Mouse (Mus musculus) ES-E14 (cell line): ENCODE results near the gene Glipr1l1. TPM values are rescaled to one million over a fixed set of nuclear protein-coding genes. Genes with fewer than 3 reads are reported as not detected.
"Not testable (repeated sequence)": the region's sequence is repeated elsewhere in the genome, so short reads cannot be mapped to it uniquely, and the experiment has no call there.

Source experiments
- DNase-seq: peaks from one replicate; pipeline ENCODE4 v3.0.0-alpha.2; 2013; ENCODE audit warnings: low read depth, low spot score
- H3K27ac ChIP-seq: 2 replicates; pipeline ENCODE4 v1.5.1; 2012; ENCODE audit warnings: low read depth, mild to moderate bottlenecking, low read length, moderate library complexity, mixed read lengths; ENCODE audit not compliant: poor library complexity, insufficient read depth, severe bottlenecking
- H3K36me3 ChIP-seq: 2 replicates; pipeline ENCODE4 v1.6.1; 2012; ENCODE audit warnings: mild to moderate bottlenecking, low read length, moderate library complexity, mixed read lengths; ENCODE audit not compliant: control insufficient read depth, poor library complexity, insufficient read depth, severe bottlenecking
- H3K4me1 ChIP-seq, 2 experiments: fragments of 150-350 bp in 1 of 2; sonication (generic) in 1 of 2; 2 replicates each; pipeline ENCODE4 v1.6.1; 2012; ENCODE audit warnings: low read length in 2 of 2, mild to moderate bottlenecking in 1 of 2, mixed read lengths in 1 of 2; ENCODE audit not compliant: control insufficient read depth in 2 of 2, insufficient read depth in 2 of 2, poor library complexity in 1 of 2
- H3K4me3 ChIP-seq, 2 experiments: fragments of 150-350 bp in 1 of 2; sonication (generic) in 1 of 2; 2 replicates each; pipeline ENCODE4 v1.5.1; 2012; ENCODE audit warnings: low read length in 2 of 2, low read depth in 1 of 2, mild to moderate bottlenecking in 1 of 2, mixed read lengths in 1 of 2; ENCODE audit not compliant: insufficient read depth in 1 of 2, poor library complexity in 1 of 2, severe bottlenecking in 1 of 2
- H3K9ac ChIP-seq: 2 replicates; pipeline ENCODE4 v1.6.1; 2012; ENCODE audit warnings: low read depth, mild to moderate bottlenecking, low read length, mixed read lengths; ENCODE audit not compliant: poor library complexity, insufficient read depth, severe bottlenecking
- H3K9me3 ChIP-seq: fragments of 150-350 bp; sonication (generic); 2 replicates; pipeline ENCODE4 v1.6.1; 2012; ENCODE audit warnings: low read depth, mild to moderate bottlenecking, low read length; ENCODE audit not compliant: control insufficient read depth, insufficient read depth
- CHD2 ChIP-seq: IDR thresholded peaks from 2 replicates; pipeline ENCODE4 v1.6.1; 2014; ENCODE audit warnings: mild to moderate bottlenecking, low read depth, low read length, inconsistent platforms
- HCFC1 ChIP-seq: IDR thresholded peaks from 2 replicates; pipeline ENCODE4 v1.6.1; 2012; ENCODE audit warnings: low read length, inconsistent platforms, borderline replicate concordance; ENCODE audit not compliant: insufficient read depth
- MAFK ChIP-seq: IDR thresholded peaks from 2 replicates; pipeline ENCODE4 v1.6.1; 2014; ENCODE audit warnings: mild to moderate bottlenecking, low read depth, low read length, inconsistent platforms; ENCODE audit not compliant: insufficient read depth
- ZC3H11A ChIP-seq: IDR thresholded peaks from 2 replicates; pipeline ENCODE4 v1.6.1; 2012; ENCODE audit warnings: low read depth, mild to moderate bottlenecking, inconsistent platforms, low read length, borderline replicate concordance
- ZNF384 ChIP-seq: IDR thresholded peaks from 2 replicates; pipeline ENCODE4 v1.6.1; 2012; ENCODE audit warnings: low read depth, low read length, inconsistent platforms
- in situ Hi-C, 2 experiments: fragments of 600-800 bp; cut with MboI; formaldehyde crosslinking; loops; one replicate each; pipeline ENCODE4 v1.15.1; 2025; ENCODE audit warnings: low sequenced_read_pairs in 2 of 2, inconsistent platforms in 1 of 2; ENCODE audit not compliant: unreplicated experiment in 2 of 2
- total RNA-seq: library from RNA; depleted of rRNA; stranded (reverse); fragments of 300-350 nt; gene quantifications from 2 replicates; pipeline ENCODE4 v1.2.3, GENCODE M21; 2012; rRNA removed

The Glipr1l1 gene
- total RNA-seq, result not detected in 2 replicates

DNA sequence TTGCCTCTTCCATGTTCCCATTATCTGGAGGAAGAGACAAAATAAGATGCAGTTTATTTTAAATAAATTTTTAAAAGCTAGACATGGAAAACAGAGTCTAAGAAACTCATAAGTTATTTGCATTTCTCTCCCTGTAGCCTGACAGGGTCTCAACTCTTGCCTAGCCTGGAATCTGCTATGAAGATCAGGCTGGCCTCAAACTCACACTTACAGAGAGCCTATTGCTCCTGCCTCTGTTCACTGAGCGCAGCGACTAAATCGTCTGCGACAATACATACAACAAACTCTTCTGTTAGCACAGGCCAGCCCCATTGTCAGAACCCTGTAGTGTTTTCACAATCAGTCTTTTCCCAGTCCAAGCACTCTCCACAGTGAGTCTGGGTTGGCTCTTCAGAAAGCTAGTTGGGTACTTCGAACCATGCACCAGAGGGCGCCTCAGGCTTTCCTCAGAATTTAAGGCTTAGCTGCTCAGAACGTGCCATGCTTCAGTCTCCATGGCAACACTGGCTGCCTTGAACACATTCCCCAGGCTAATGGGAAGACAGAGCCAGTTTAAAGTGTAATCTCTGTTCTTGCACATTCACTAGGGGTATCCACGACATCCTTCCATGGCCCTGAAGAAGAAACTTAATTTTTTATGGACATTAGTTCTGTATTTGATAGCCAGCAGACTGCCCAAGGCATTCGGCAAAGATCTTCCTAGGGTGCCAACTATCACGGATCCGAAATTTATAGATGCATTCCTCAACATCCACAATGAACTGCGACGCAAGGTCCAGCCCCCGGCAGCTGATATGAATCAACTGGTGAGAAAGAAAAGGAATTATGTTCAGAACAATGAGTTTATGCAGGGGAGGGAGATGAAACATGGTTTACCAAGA, at the start of gene Glipr1l1:
Glipr1l1 (plus strand) TSS at position 488 of the 881 bp plus-strand sequence.
- in situ Hi-C loops, result no loop called here
- no peaks in the 10 kb centered on the region for H3K4me1 ChIP-seq
- no peaks in the 10 kb centered on the region for H3K36me3 ChIP-seq
- no peak for TF ChIP-seq MAFK
- no peak for TF ChIP-seq ZNF384
- no peak for TF ChIP-seq CHD2
- TF ChIP-seq ZC3H11A, result peak; percentile 54; the same call in 1 of the 2 replicates
- TF ChIP-seq HCFC1, result no peak
- no peaks in the 10 kb centered on the region for H3K9me3 ChIP-seq
- H3K27ac ChIP-seq, result no peak within 1 kb of the TSS
- DNase-seq, result peak; percentile 63
- no peak within 1 kb of the TSS for H3K9ac ChIP-seq
- no peak within 1 kb of the TSS for H3K4me3 ChIP-seq

DNA sequence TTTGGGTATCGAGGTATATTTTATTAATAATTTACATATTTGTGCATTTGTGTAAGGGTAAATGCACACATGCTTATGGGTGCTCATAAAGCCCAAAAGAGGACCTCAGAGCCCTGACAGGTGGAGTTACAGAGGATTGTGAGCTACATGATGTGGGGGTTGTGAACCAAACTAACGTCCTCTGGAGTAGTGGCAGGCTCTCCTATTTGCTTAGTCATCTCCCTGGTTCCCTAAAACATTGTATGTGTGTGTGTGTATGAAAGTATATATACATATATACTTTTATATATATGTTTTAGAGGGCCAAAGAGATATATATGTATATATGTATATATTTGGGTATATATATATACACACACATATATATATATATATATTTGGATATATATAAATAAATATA, 36.4 kb upstream of the Glipr1l1 start:
- Histone ChIP-seq H3K9ac (no peak overlapping the region), H3K4me3 (no peak overlapping the region), H3K9me3 (no peaks in the 10 kb centered on the region), H3K36me3 (no peaks in the 10 kb centered on the region), H3K27ac (no peak overlapping the region), H3K4me1 (no peaks in the 10 kb centered on the region)
- no peak for TF ChIP-seq MAFK
- no peak for TF ChIP-seq ZC3H11A
- no peak for TF ChIP-seq HCFC1
- TF ChIP-seq CHD2, result no peak
- no peak for TF ChIP-seq ZNF384
- no peak for DNase-seq
- in situ Hi-C loops, result no loop called here

DNA sequence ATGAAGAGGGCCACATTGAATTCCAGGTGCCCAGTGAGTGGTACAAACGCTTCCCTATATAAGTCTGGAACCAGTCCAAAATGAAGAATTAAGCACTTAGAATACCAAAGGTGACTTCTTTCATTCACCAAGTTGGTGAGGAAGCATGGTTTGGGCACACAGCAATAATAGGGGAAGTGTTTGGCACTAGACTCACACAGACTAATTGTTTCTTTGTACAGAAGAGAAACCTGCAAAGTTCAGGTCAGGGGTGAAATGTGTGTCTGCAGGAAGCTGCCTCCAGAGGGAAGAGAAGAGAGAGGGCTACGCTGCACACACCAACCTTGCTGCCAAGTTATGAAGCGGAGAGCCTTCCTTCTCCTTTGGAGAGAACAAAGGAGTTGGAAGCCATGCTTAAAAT, 31.3 kb upstream of the Glipr1l1 start:
- H3K4me3 ChIP-seq, H3K27ac ChIP-seq, H3K9me3 ChIP-seq, DNase-seq, H3K9ac ChIP-seq, in situ Hi-C loops, H3K36me3 ChIP-seq, H3K4me1 ChIP-seq: not testable (repeated sequence)

DNA sequence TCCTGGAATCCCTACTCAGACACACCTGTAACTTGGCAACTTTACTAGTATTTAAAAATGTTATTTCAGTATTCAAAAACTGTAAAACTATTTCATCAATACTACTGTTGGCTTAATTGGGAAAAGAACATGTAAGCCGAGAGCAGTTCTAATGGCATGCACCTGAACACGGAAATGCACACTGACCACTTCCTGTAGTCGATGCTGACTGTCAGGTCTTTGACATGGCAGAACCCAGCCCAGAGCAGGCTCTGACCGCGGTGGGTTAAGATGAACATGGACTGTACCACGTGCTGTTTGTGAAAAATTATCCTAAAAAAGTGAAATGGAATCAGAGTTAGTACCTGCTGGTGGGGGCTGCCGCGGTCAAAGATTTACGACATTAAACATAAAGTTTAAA, 16.5 kb upstream of the Glipr1l1 start:
- DNase-seq, H3K4me3 ChIP-seq, H3K9ac ChIP-seq, H3K4me1 ChIP-seq, H3K9me3 ChIP-seq, H3K36me3 ChIP-seq, in situ Hi-C loops, H3K27ac ChIP-seq: not testable (repeated sequence)

DNA sequence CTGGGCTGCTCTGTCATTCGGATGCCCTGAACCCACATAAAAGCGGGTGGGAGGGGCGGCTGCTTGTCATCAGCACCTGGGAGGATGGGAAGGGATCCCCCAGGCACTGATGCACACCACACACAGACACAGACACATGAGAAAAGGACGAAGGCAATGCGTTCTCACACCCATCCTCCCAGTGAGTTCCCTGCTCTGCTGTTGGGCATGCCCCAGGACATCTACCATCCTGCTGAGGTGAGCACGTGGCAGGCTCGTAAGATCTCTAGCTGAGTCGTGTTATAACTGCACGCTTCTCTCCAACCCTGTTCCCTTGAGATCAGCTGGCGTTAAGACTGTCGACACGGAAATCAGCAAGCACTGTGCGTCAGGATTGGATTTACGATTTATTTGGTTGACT, 15.7 kb upstream of the Glipr1l1 start:
- in situ Hi-C loops, H3K36me3 ChIP-seq, H3K4me3 ChIP-seq, DNase-seq, H3K9me3 ChIP-seq, H3K27ac ChIP-seq, H3K9ac ChIP-seq, H3K4me1 ChIP-seq: not testable (repeated sequence)
